Mouse (Mus musculus) heart, postnatal 10 days (tissue): Measurements from ENCODE around the gene 1700024P04Rik. TPM values are rescaled to one million over a fixed set of nuclear protein-coding genes. Genes with fewer than 3 reads are reported as not detected.

Experiments used
- DNase-seq, 2 experiments: peaks; one replicate each; pipeline ENCODE4 v3.0.0; 2021
- intact Hi-C: fragments of 180-260 bp; cut with DNase I; formaldehyde crosslinking; loops from one replicate; pipeline ENCODE4 v1.15.1; 2025
- total RNA-seq, 2 experiments: library from RNA; stranded (reverse); gene quantifications; 2 replicates each; pipeline ENCODE4 v1.2.3; 2021

1700024P04Rik gene
- total RNA-seq, 2 experiments from 2014 or later, result not detected

DNA sequence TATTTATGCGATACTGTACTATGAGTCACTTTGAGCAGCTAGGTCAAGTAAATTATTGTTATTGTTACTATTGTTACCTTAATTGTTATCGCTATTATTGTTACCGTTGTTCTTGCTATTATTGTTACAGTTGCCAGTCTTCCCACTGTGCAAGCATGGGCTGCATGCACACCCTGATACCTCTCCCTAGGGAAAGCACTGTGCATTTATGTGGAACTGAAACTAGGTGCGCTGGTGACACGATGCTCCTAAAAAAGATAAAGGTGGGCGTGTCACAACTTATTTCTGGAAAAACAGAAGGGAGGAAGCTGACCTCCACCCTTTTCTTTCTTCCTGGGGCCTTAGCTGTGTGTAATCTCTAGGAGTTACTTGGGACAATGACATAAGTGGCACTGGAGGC, 16.4 kb downstream of the 1700024P04Rik start:
- intact Hi-C loops, result no loop called here
- DNase-seq, result no peak

DNA sequence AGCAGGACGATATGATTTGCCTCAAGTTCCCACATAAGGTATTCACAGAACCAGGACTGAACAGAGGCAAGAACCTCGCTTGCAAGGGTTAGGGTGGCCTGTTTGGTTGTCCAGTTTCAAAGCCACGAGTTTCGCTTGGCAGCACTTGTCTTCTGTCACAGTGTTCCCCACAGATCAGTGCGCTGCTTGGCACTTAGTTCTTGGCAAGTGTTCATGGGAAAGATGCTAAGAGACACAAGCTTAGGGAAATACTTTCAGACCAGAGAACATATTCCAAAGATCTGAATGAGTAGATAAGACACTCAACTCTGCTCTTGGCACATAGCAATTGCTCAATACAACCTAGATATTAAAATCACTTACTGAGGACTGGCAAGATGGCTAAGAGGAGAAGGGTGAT, 17.8 kb downstream of the 1700024P04Rik start:
- intact Hi-C loops, result no loop called here
- peak; percentile 27 to 38 for DNase-seq

GRCm38 (mm10) chr13:98963612-98964011, 20.8 kb downstream of the 1700024P04Rik start:
- intact Hi-C loops, result no loop called here
- no peak for DNase-seq

GRCm38 (mm10) chr13:98958177-98958576, 26.2 kb downstream of the 1700024P04Rik start:
- intact Hi-C loops, result no loop called here

DNA sequence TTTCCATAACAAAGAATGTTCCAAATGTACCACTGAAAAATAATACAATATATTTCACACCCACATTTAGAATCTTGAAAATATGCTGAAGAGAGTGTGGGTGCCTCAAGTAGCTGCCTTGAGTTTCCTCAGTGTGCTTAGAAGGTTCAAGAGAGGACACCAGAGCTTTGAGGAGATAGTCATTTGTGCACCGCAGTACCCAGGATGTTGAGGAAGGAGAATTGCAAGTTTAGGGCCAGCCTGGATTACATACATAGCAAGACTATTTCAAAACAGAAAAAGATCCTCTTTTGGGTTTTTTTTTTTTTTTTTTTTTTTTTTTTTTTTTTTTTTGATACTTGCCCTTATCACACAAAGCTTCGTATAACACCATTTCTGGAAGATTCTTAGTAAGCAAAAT, 28.2 kb downstream of the 1700024P04Rik start:
- no peak for DNase-seq
- intact Hi-C loops, result no loop called here

More at GRCm38 (mm10) chr13:98958177-98958576, 26.2 kb downstream of the 1700024P04Rik start:
- DNase-seq, result no peak

DNA sequence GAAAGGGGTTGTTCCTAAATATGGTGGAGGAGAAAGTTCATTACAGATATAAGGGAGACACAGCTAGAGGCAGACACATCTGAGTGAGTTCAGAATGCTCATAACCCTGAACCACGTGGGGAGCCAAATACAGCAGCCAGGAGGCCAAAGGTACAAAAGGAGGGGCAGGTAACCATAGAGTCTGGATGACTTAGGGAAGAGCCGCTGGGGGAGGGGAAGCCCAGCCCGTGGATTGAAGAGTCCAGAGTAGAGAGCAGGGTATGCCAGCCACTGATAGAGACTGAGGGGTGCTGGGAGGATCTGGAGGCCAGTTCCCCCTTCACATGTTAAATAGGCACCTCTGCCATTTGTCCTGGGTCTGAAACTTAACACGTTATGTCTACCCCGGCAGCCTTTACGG, 28.7 kb downstream of the 1700024P04Rik start:
- intact Hi-C loops, result no loop called here
- DNase-seq, result no peak

- intact Hi-C loops, result no loop called here
- peak; percentile 53 to 57 for DNase-seq
Observed at GRCm38 (mm10) chr13:98955226-98955625, 29.1 kb downstream of the 1700024P04Rik start.

DNA sequence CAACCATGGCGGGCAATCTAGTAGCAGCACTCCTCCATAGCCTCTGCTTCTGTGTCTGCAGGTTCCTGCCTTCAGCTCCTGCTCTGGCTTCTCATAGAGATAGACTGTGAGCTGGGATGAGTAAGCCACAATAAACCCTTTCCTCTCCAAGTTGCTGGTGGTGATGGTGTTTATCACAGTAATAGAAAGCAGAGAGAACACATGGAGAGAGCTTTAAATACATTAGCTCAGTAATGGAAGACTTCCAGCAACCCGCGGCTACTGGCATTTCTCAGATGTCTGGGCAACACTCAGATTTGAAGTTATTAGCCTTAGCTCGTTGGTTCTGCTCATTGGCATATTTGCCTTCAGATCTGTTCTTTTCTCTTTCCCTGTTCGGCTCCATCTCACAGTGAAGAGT, 30.5 kb downstream of the 1700024P04Rik start:
- DNase-seq, result no peak
- intact Hi-C loops, result no loop called here

DNA sequence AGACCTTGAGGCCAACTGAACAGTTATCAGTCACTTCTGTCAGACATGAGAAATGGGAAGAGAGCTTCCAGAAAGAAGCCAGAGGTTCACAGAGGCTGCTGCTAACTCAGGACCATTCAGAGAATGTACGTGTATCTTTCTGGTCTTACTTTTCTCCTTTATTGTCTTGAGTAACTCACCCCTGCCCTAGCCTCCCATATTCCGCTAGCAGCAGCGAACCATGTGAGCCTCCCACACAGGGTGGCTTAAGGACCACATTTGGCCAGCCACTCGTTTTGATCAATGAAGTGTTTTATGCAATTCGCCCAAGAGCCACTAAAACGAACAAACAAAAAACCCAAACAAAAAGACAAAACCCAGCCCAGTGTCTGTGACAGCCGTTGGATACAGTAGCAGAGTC, 32.4 kb downstream of the 1700024P04Rik start:
- intact Hi-C loops, result no loop called here
- DNase-seq, result no peak

GRCm38 (mm10) chr13:98948146-98948545, 36.2 kb downstream of the 1700024P04Rik start:
- DNase-seq, result no peak
- intact Hi-C loops, result no loop called here

DNA sequence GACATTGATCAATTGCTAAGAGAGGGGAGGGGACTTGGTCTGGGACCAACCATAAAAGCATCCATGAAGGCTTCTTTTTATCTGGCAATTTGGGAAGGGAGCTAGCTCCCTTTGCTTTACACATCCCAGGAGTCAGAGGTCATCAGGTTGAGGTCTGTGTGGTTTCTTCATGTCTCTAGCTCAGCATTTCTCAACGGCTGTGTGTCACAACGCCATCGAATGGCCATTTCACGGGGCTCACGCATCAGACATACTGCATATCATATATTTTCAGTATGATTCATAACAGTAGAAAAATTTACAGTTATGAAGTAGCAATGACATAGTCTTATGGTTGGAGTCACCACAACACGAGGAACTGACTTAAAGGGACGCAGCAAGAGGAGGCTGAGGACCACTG, 37.9 kb downstream of the 1700024P04Rik start:
- intact Hi-C loops, result no loop called here
- DNase-seq, result no peak

DNA sequence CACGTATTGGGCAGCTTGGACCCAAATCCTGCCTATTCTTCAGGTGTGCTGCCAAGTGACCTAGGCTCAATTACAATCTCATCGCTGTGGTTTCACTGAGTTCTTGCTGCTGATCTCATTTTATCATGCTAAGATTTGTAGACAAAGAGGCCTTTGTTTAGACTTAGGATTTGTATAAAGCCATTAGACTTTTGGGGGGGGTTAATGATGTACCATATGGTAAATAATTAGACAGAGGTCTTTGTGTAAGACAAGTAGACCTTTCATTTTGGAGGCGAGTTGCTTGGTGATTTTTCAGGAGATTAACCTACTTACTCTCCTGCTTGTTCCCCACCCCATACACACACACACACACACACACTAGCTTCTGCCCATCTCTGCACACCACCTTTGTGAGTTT, 38.5 kb downstream of the 1700024P04Rik start:
- intact Hi-C loops, result no loop called here
- no peak for DNase-seq

DNA sequence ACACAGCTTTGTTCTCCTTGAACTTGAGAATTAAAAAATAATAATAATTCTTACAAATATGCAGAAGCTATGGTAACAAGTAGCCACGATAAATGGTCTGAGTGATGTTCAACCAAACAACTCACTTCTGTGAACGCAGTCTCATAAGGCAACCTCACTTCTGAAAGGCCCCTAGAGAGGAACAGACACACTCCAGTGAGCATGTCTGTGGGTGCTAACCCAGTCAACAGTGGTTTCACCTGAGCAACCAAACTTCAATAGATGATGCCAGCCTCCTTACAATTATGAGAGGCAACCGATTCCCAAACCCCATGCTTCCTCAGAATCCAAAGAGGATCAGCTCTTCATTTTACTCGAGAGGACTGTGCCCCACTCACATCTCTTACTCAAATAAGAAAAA, 39.0 kb downstream of the 1700024P04Rik start:
- no peak for DNase-seq
- intact Hi-C loops, result no loop called here

GRCm38 (mm10) chr13:98944620-98945081, 39.7 kb downstream of the 1700024P04Rik start:
- peak in 1 of 2 experiments; percentile 30 for DNase-seq
- intact Hi-C loops, result no loop called here

GRCm38 (mm10) chr13:98942360-98942759, 42.0 kb downstream of the 1700024P04Rik start:
- intact Hi-C loops, result no loop called here
- no peak for DNase-seq

GRCm38 (mm10) chr13:98941829-98942343, 42.5 kb downstream of the 1700024P04Rik start:
- no peak for DNase-seq
- intact Hi-C loops, result no loop called here

- DNase-seq, result no peak
Observed at GRCm38 (mm10) chr13:98937108-98937507, 47.3 kb downstream of the 1700024P04Rik start.

More at GRCm38 (mm10) chr13:98937108-98937507, 47.3 kb downstream of the 1700024P04Rik start:
- intact Hi-C loops, result no loop called here

Other genes with a start within 250 kb of the 1700024P04Rik start
- 10 to 100 TPM; 42.4 to 48.2 TPM for gene Fcho2, start 169.1 kb downstream of the 1700024P04Rik start, total RNA-seq
- 10 to 100 TPM; 87.6 to 90.6 TPM for gene Tnpo1, start 58.2 kb downstream of the 1700024P04Rik start, total RNA-seq
- gene Zfp366, start 200.3 kb upstream of the 1700024P04Rik start, total RNA-seq, result 10 to 100 TPM; 13.4 to 16.9 TPM